Comparison of ENCODE assay signal across 13 mouse cellular contexts in genomic region chr13:40979321-40979720, GRCm38 (mm10). TPM values are rescaled to one million over a fixed set of nuclear protein-coding genes. Genes with fewer than 3 reads are reported as not detected.
A peak's percentile ranks its signal among the peaks of the same experiment; 100 is the strongest.
DNase-seq lines count a peak whose midpoint lies in the region; ATAC-seq and TF ChIP-seq lines count a peak whose summit lies in the region.
"Had no signal": no experiment of that assay in that cellular context is flagged by ENCODE, and none has a peak within 500 bp of the region (broad histone marks: within the 10 kb centered on the region; RNA-seq: fewer than 3 reads in every experiment).

No protein-coding gene starts in this region.

- peak overlapping the region; percentile 23; the same call in 1 of the 2 replicates for H3K27ac ChIP-seq in liver, postnatal 0 days (ENCODE audit: low read depth)
- H3K27ac ChIP-seq in heart, embryonic 13.5 days (replicated peaks): peak overlapping the region; percentile 74
- H3K27ac ChIP-seq in kidney, embryonic 15.5 days: peak overlapping the region; percentile 10; the same call in 1 of the 2 replicates
- peak overlapping the region; percentile 35; the same call in 1 of the 2 replicates for H3K27ac ChIP-seq in stomach, embryonic 16.5 days (ENCODE audit: low read length)
- H3K27ac ChIP-seq: embryonic facial prominence, embryonic 15.5 days; limb, embryonic 13.5 days; midbrain, embryonic 10.5 days had no signal

- no peaks in the 10 kb centered on the region for H3K9me3 ChIP-seq in liver, postnatal 0 days (ENCODE audit: low read length)
- no peaks in the 10 kb centered on the region for H3K9me3 ChIP-seq in heart, embryonic 13.5 days
- no peaks in the 10 kb centered on the region for H3K9me3 ChIP-seq in kidney, embryonic 15.5 days (replicated peaks)
- H3K9me3 ChIP-seq in stomach, embryonic 16.5 days (replicated peaks; ENCODE audit: control insufficient read depth, low read length): no peaks in the 10 kb centered on the region
- H3K9me3 ChIP-seq: embryonic facial prominence, embryonic 15.5 days; limb, embryonic 13.5 days; midbrain, embryonic 10.5 days had no signal

- no peak overlapping the region for H3K4me3 ChIP-seq in liver, postnatal 0 days (ENCODE audit: low read depth, low read length)
- no peak overlapping the region for H3K4me3 ChIP-seq in heart, embryonic 13.5 days
- no peak overlapping the region for H3K4me3 ChIP-seq in kidney, embryonic 15.5 days (replicated peaks)
- H3K4me3 ChIP-seq in stomach, embryonic 16.5 days (replicated peaks; ENCODE audit: low read length): no peak overlapping the region
- H3K4me3 ChIP-seq: embryonic facial prominence, embryonic 15.5 days; limb, embryonic 13.5 days; midbrain, embryonic 10.5 days had no signal

- H3K9ac ChIP-seq in liver, postnatal 0 days (replicated peaks): no peak overlapping the region
- no peak overlapping the region for H3K9ac ChIP-seq in heart, embryonic 13.5 days
- H3K9ac ChIP-seq in kidney, embryonic 15.5 days: no peak overlapping the region
- no peak overlapping the region for H3K9ac ChIP-seq in stomach, embryonic 16.5 days (ENCODE audit: low read length)
- H3K9ac ChIP-seq: embryonic facial prominence, embryonic 15.5 days; limb, embryonic 13.5 days had no signal

- 35% methylated on average over 2 of the region's 2 CpGs for WGBS in liver, postnatal 0 days (ENCODE audit: insufficient replicate concordance)
- WGBS in heart, embryonic 13.5 days: 42% methylated on average over 2 of the region's 2 CpGs
- WGBS in kidney, embryonic 15.5 days: 49% methylated on average over 2 of the region's 2 CpGs
- WGBS in stomach, embryonic 16.5 days: 43% methylated on average over 2 of the region's 2 CpGs

- peaks cover 6% of the 10 kb centered on the region for H3K4me1 ChIP-seq in liver, postnatal 0 days (ENCODE audit: insufficient read depth)
- H3K4me1 ChIP-seq in heart, embryonic 13.5 days: no peaks in the 10 kb centered on the region
- H3K4me1 ChIP-seq in kidney, embryonic 15.5 days: no peaks in the 10 kb centered on the region
- 0 out of 2 replicates have a peak, but pooled peaks cover 7% of the 10 kb centered on the region for H3K4me1 ChIP-seq in stomach, embryonic 16.5 days (ENCODE audit: control insufficient read depth, insufficient read depth, low read length)
- H3K4me1 ChIP-seq: embryonic facial prominence, embryonic 15.5 days; limb, embryonic 13.5 days; midbrain, embryonic 10.5 days had no signal

- DNase-seq in liver, postnatal 0 days: peak; percentile 23
- DNase-seq in liver: no peak
- DNase-seq in adrenal gland, postnatal 4 days (ENCODE audit: low spot score in 2 of 2): no peak
- DNase-seq: cerebellum, adult 9-10 months; spleen, adult 18-20 months had no signal

- peak; percentile 74 for ATAC-seq in liver, postnatal 0 days
- ATAC-seq in heart, embryonic 13.5 days (ENCODE audit: extremely low read depth, insufficient number of reproducible peaks, low FRiP score, low TSS enrichment): no peak
- no peak for ATAC-seq in kidney, embryonic 15.5 days (replicated peaks; ENCODE audit: low FRiP score)
- no peak for ATAC-seq in stomach, embryonic 16.5 days (ENCODE audit: insufficient read depth, low FRiP score)
- no peak for ATAC-seq in megakaryocyte progenitor cell, adult 5-6 weeks (replicated peaks; ENCODE audit: poor library complexity)
- ATAC-seq: inflammation-experienced regulatory T-cells, adult 6 months had no signal

- no peak overlapping the region for H3K4me2 ChIP-seq in liver, postnatal 0 days (ENCODE audit: low read depth, low read length)
- no peak overlapping the region for H3K4me2 ChIP-seq in heart, embryonic 13.5 days
- H3K4me2 ChIP-seq in kidney, embryonic 15.5 days: no peak overlapping the region
- H3K4me2 ChIP-seq in stomach, embryonic 16.5 days (ENCODE audit: low read depth, low read length): no peak overlapping the region
- H3K4me2 ChIP-seq: embryonic facial prominence, embryonic 15.5 days; limb, embryonic 13.5 days had no signal

- H3K36me3 ChIP-seq in liver, postnatal 0 days (replicated peaks; ENCODE audit: insufficient read depth, low read length): no peaks in the 10 kb centered on the region
- no peaks in the 10 kb centered on the region for H3K36me3 ChIP-seq in heart, embryonic 13.5 days
- no peaks in the 10 kb centered on the region for H3K36me3 ChIP-seq in kidney, embryonic 15.5 days
- H3K36me3 ChIP-seq in stomach, embryonic 16.5 days (ENCODE audit: control insufficient read depth, insufficient read depth, low read length): no peaks in the 10 kb centered on the region
- H3K36me3 ChIP-seq: embryonic facial prominence, embryonic 15.5 days; limb, embryonic 13.5 days; midbrain, embryonic 10.5 days had no signal

- no peaks in the 10 kb centered on the region for H3K27me3 ChIP-seq in liver, postnatal 0 days (ENCODE audit: insufficient read depth, low read length)
- no peaks in the 10 kb centered on the region for H3K27me3 ChIP-seq in heart, embryonic 13.5 days (replicated peaks)
- no peaks in the 10 kb centered on the region for H3K27me3 ChIP-seq in kidney, embryonic 15.5 days
- no peaks in the 10 kb centered on the region for H3K27me3 ChIP-seq in stomach, embryonic 16.5 days (ENCODE audit: control insufficient read depth, insufficient read depth, low read length)
- H3K27me3 ChIP-seq: embryonic facial prominence, embryonic 15.5 days; limb, embryonic 13.5 days had no signal

- TF ChIP-seq CTCF in liver, postnatal 0 days (IDR thresholded peaks at IDR 0.05; ENCODE audit: low read depth): peak; percentile 51

- 0 out of 2 replicates have a peak, but pooled peaks have one; percentile 39 for TF ChIP-seq EP300 in liver, postnatal 0 days (IDR thresholded peaks at IDR 0.05; ENCODE audit: low read depth)

RNA-seq across cellular contexts. Expression of gene Pak1ip1, which starts 21.5 kb away (rescaled TPM):
- 43.1 and 45.8 TPM in 2 replicates for polyA plus RNA-seq in liver, postnatal 0 days (2015; fragmentation: Nextera tagmentation; extraction: Ambion mirVana)
- 47.4 and 52.5 TPM in 2 replicates for polyA plus RNA-seq in heart, embryonic 13.5 days (2015; fragmentation: Nextera tagmentation; extraction: Ambion mirVana)
- polyA plus RNA-seq in kidney, embryonic 15.5 days (2015; fragmentation: Nextera tagmentation; extraction: Ambion mirVana): 67.8 and 68.5 TPM in 2 replicates
- 68.0 and 70.5 TPM in 2 replicates for polyA plus RNA-seq in stomach, embryonic 16.5 days (2015; fragmentation: Nextera tagmentation; extraction: Ambion mirVana)
- total RNA-seq in adrenal gland, postnatal 4 days (2021): 10 to 100 TPM; 63.4 to 66.3 TPM
- total RNA-seq in megakaryocyte progenitor cell, adult 5-6 weeks (2015): 53.8 and 66.7 TPM in 2 replicates
- 108 and 112 TPM in 2 replicates for total RNA-seq in megakaryocyte progenitor cell, adult 5-6 weeks (2017)

RNA-seq across cellular contexts. Expression of gene Tmem14c, which starts 36.8 kb away (rescaled TPM):
- 383 and 408 TPM in 2 replicates for polyA plus RNA-seq in liver, postnatal 0 days (2015; fragmentation: Nextera tagmentation; extraction: Ambion mirVana)
- polyA plus RNA-seq in heart, embryonic 13.5 days (2015; fragmentation: Nextera tagmentation; extraction: Ambion mirVana): 189 and 250 TPM in 2 replicates
- 207 and 214 TPM in 2 replicates for polyA plus RNA-seq in kidney, embryonic 15.5 days (2015; fragmentation: Nextera tagmentation; extraction: Ambion mirVana)
- 249 and 264 TPM in 2 replicates for polyA plus RNA-seq in stomach, embryonic 16.5 days (2015; fragmentation: Nextera tagmentation; extraction: Ambion mirVana)
- 100 to 1,000 TPM; 157 to 168 TPM for total RNA-seq in adrenal gland, postnatal 4 days (2021)
- total RNA-seq in megakaryocyte progenitor cell, adult 5-6 weeks (2015): 206 and 216 TPM in 2 replicates
- total RNA-seq in megakaryocyte progenitor cell, adult 5-6 weeks (2017): 109 and 136 TPM in 2 replicates

Comparison
In these comparisons a context has a peak if more than half of its experiments do, and no peak if none do; other contexts are left out.
1. H3K27ac ChIP-seq: peak in every context shown above with its lines; median percentile 74 in heart, embryonic 13.5 days; 35 in stomach, embryonic 16.5 days; 23 in liver, postnatal 0 days; 10 in kidney, embryonic 15.5 days.